Mouse (Mus musculus): ENCODE data around the gene Gm13277.
A peak's percentile ranks its signal among the peaks of the same experiment; 100 is the strongest.
"Not testable (repeated sequence)": the region's sequence is repeated elsewhere in the genome, so short reads cannot be mapped to it uniquely, and the experiment has no call there.

The Gm13277 gene

GRCm38 (mm10) chr4:88788402-88788801, at the start of gene Gm13277:
Gm13277 (plus strand) TSS chr4:88788632.
- peak; percentile 48 for DNase-seq

- DNase-seq: no peak
Measured at GRCm38 (mm10) chr4:88739036-88739435, 49.4 kb upstream of the Gm13277 start.

- DNase-seq: no peak
Measured at GRCm38 (mm10) chr4:88741426-88741825, 47.0 kb upstream of the Gm13277 start.

GRCm38 (mm10) chr4:88742771-88743371, 45.6 kb upstream of the Gm13277 start:
- DNase-seq: no peak

- no peak for DNase-seq
Measured at GRCm38 (mm10) chr4:88744207-88744606, 44.2 kb upstream of the Gm13277 start.

GRCm38 (mm10) chr4:88749926-88750325, 38.5 kb upstream of the Gm13277 start:
- DNase-seq: no peak

GRCm38 (mm10) chr4:88754818-88755340, 33.6 kb upstream of the Gm13277 start, which contains the start of gene Gm13271:
Gm13271 (plus strand) TSS chr4:88754868.
- DNase-seq: peak; percentile 36

- not testable (repeated sequence) for DNase-seq
Measured at GRCm38 (mm10) chr4:88756581-88757513, 31.6 kb upstream of the Gm13277 start.

- peak; percentile 75 for DNase-seq
Measured at GRCm38 (mm10) chr4:88757628-88758031, 30.8 kb upstream of the Gm13277 start.

GRCm38 (mm10) chr4:88758751-88759150, 29.7 kb upstream of the Gm13277 start:
- DNase-seq: not testable (repeated sequence)

- DNase-seq: not testable (repeated sequence)
Measured at GRCm38 (mm10) chr4:88759610-88760268, 28.7 kb upstream of the Gm13277 start, which contains the start of gene Gm13283. Gm13283 (plus strand) TSS chr4:88760119.

- peak; percentile 33 for DNase-seq
Measured at GRCm38 (mm10) chr4:88760431-88760830, 28.0 kb upstream of the Gm13277 start.

- peak; percentile 51 for DNase-seq
Measured at GRCm38 (mm10) chr4:88761776-88762175, 26.7 kb upstream of the Gm13277 start.

- not testable (repeated sequence) for DNase-seq
Measured at GRCm38 (mm10) chr4:88762341-88762740, 26.1 kb upstream of the Gm13277 start.

- not testable (repeated sequence) for DNase-seq
Measured at GRCm38 (mm10) chr4:88763384-88764018, 24.9 kb upstream of the Gm13277 start.

GRCm38 (mm10) chr4:88773534-88773933, 14.9 kb upstream of the Gm13277 start, which contains the start of gene Gm13290:
Gm13290 (plus strand) TSS chr4:88773834.
- not testable (repeated sequence) for DNase-seq

GRCm38 (mm10) chr4:88776622-88777021, 11.8 kb upstream of the Gm13277 start, which contains the start of gene Gm13289:
Gm13289 (plus strand) TSS chr4:88776922.
- DNase-seq: not testable (repeated sequence)

- DNase-seq: not testable (repeated sequence)
Measured at GRCm38 (mm10) chr4:88779550-88779949, 8.9 kb upstream of the Gm13277 start, which contains the start of gene Gm13272. Gm13272 (plus strand) TSS chr4:88779850.

GRCm38 (mm10) chr4:88780320-88780719, 8.1 kb upstream of the Gm13277 start:
- not testable (repeated sequence) for DNase-seq

- not testable (repeated sequence) for DNase-seq
Measured at GRCm38 (mm10) chr4:88781831-88782230, 6.6 kb upstream of the Gm13277 start, which contains the start of gene Ifnz. Ifnz (plus strand) TSS chr4:88782131.

GRCm38 (mm10) chr4:88782335-88782734, 6.1 kb upstream of the Gm13277 start:
- DNase-seq: not testable (repeated sequence)

GRCm38 (mm10) chr4:88785409-88785808, 3.0 kb upstream of the Gm13277 start, which contains the start of gene Gm13276:
Gm13276 (plus strand) TSS chr4:88785709.
- DNase-seq: not testable (repeated sequence)

Measured in right cerebral cortex, postnatal 14 days (tissue).